Mouse (Mus musculus) right cerebral cortex, adult 2 months (tissue): ENCODE results near the gene Dnajb2.

Source experiments
- DNase-seq, 2 experiments: peaks; one replicate each; pipeline ENCODE4 v3.0.0; 2021 to 2022; ENCODE audit warnings: low spot score in 2 of 2

Dnajb2 gene

DNA sequence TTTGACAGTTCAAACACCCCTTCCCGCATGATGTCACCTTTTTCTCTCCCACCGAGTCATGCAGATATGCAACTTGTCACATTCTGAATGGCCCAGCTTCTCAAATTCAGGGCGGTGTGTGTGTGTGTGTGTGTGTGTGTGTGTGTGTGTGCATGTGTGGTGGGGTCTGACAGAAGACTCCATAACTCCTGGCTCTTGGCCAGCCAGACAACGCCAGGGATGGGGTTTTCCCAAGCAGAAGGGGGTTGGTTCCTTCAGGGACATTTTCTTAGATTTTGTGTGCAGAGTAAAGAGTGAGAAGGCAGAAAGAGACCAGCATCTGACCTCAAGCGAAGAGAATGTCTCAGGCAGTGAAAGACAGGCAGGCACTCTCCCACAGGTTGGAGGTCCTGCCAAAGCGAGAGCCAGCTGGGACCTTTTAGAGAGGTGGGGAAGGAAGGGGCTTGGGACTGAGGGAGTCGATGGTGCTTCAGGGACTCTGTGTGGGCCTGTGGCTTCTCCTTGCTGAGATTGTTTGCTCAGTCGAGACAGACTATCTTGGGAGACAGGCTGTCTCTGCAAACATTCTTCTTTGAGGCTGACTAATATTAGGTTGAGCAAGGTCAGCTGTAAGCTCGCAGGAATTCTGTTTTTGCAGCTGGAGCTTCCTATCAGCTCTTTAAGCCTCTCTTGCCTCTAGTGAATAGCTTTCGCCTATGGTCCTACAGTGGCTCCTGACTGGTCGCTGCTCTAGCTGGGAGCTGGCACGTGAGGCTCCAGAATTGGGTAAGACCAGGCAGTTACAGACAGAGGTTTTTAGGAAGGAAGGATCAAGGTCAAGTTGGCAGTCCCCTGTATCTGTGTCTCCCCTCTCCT, 56.5 kb downstream of the Dnajb2 start:
- DNase-seq = no peak

DNA sequence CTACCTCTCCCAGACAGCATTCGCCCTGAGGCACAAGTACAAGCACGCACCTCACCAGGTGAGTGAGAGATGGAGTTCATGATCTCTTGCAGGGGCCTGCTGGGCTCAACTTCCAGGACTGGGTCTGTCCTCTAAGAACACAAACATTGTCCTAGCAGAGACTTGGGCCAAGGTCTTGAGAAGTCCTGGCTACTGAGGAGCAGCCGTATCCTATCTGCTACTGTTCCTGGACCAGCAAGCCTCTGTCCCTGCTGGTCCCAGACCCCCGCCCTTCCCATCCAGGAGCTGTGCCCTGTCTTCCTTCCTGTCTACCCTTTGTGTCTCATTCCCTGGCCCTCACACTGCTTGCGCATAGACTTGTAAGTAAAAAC, 57.1 kb downstream of the Dnajb2 start:
- no peak for DNase-seq

DNA sequence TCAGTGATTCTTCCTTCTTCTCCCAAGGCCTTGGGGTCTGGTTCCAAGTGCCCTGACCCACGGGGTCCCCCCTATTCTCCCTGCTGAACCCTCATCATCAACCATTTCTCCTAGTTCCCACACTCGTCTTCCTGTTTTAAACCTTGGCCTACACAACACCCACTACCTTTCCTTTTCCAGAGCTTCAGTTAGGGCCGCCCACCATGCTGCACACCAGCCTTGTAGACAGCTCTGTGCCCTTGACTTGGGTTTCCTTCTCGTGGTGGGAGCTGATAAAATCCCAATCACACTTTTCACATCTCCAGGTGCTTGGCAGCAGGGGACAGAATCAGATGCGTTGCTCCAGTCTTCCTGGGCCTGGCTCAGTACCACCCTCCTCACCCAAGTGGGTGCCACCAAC, 58.1 kb downstream of the Dnajb2 start:
- DNase-seq = peak; percentile 33 to 47
